Mouse (Mus musculus) embryonic fibroblast, embryonic 13.5 days (primary cell): ENCODE results near the gene 4930415O20Rik. TPM values are rescaled to one million over a fixed set of nuclear protein-coding genes. Genes with fewer than 3 reads are reported as not detected.

Experiments
- H3K27ac ChIP-seq: 2 replicates; pipeline ENCODE4 v1.5.1; 2012; ENCODE audit warnings: low read length, control low read depth, inconsistent platforms; ENCODE audit not compliant: insufficient read depth
- H3K4me1 ChIP-seq: 2 replicates; pipeline ENCODE4 v1.6.1; 2011; ENCODE audit warnings: low read length; ENCODE audit not compliant: control insufficient read depth, insufficient read depth
- H3K4me3 ChIP-seq: 2 replicates; pipeline ENCODE4 v1.5.1; 2011; ENCODE audit warnings: mild to moderate bottlenecking, control low read depth, low read length; ENCODE audit not compliant: insufficient read depth
- CTCF ChIP-seq: IDR thresholded peaks from 2 replicates; pipeline ENCODE4 v1.5.1; 2011; ENCODE audit warnings: mild to moderate bottlenecking, control low read depth, low read length, moderate library complexity, borderline replicate concordance; ENCODE audit not compliant: insufficient read depth
- POLR2A ChIP-seq: IDR thresholded peaks from 2 replicates; pipeline ENCODE4 v1.6.1; 2011; ENCODE audit warnings: low read depth, mild to moderate bottlenecking, control low read depth, low read length, moderate library complexity
- polyA plus RNA-seq: library from polyadenylated mRNA; stranded (reverse); fragments of >200 nt; gene quantifications from 2 replicates; pipeline ENCODE4 v1.2.4, GENCODE M21; 2011; ENCODE audit warnings: low read depth; ENCODE audit not compliant: missing spikeins, insufficient read length

The 4930415O20Rik gene
- polyA plus RNA-seq, 1 experiment = not detected

- no peak overlapping the region for H3K27ac ChIP-seq
- TF ChIP-seq POLR2A (no peak), CTCF (no peak)
- no peaks in the 10 kb centered on the region for H3K4me1 ChIP-seq
- peak overlapping the region; percentile 80 for H3K4me3 ChIP-seq
Measured at GRCm38 (mm10) chr15:98610131-98610633, 39.4 kb downstream of the 4930415O20Rik start.

DNA sequence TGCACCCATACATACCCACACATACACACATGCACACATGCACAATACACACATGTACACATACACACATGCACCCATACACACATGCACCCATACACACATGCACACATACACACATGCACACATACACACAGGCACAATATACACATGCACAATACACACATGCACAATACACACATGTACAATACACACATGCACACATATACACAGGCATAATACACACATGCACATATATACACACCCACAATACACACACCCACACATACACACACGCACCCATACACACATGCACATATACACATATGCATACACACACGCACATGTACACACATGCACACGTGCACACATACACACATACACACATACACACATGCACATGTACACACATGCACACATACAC is 41.4 kb downstream of the 4930415O20Rik start:
- TF ChIP-seq POLR2A (no peak), CTCF (no peak)
- Histone ChIP-seq H3K4me3 (no peak overlapping the region), H3K4me1 (no peaks in the 10 kb centered on the region), H3K27ac (no peak overlapping the region)

DNA sequence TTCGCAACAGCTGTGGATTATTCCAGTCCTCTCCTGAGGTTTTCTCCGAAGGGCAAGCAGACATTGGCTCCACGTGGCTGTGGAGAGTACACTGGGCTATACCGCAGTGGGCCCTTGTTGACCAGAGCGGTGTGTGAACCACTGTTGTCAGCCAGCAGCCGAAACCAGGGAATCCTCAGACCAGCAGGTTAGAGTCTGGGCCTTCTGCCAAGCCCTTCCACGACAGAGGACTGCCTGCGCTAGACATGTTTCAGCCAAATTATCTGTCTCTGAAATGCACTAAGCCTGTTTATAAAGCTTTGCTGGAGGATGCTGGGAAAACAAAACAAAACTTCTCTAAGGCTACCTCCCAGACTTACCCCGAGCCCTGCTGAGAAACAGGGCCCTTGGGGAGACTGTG is 43.7 kb downstream of the 4930415O20Rik start:
- no peaks in the 10 kb centered on the region for H3K4me1 ChIP-seq
- TF ChIP-seq CTCF (no peak), POLR2A (no peak)
- no peak overlapping the region for H3K4me3 ChIP-seq
- no peak overlapping the region for H3K27ac ChIP-seq

DNA sequence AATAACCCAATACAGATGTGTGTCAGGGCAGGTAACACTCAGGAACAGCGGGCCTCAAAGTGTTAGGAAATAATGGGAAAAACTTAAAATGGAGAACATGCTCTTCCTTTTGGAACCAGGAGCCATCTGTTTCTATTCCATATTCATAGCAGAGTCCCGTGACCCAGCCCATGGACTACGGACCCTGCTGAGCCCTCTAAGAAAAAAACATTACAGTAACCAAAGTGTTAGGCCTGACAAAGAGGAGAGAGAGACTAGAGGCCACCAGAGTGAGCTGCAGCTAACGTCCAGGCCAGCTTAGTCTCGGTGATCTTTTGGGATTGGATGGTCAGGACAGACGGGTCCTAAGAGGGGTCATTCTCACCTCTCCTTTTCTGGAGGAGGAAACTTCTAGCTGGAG is 44.2 kb downstream of the 4930415O20Rik start:
- TF ChIP-seq POLR2A = no peak
- TF ChIP-seq CTCF = no peak
- Histone ChIP-seq H3K4me3 (no peak overlapping the region), H3K4me1 (no peaks in the 10 kb centered on the region), H3K27ac (no peak overlapping the region)

DNA sequence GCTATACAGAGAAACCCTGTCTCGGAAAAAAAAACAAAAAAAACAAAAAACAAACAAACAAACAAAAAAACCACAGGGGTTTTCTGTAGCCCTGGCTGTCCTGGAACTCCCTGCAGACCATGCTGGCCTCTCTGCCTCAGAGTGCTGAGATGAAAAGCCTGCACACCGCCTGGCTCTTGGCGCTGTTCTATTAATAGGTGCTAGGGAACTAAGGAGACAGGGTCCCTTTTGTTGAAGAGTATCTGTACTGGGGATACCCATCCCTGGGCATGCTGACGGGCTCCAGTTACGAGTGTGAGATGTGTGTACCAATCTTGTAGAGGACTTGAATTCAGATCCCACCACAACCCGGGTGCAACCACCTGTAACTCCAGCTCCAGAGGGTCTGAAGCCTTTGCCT is 44.9 kb downstream of the 4930415O20Rik start:
- no peak overlapping the region for H3K27ac ChIP-seq
- TF ChIP-seq CTCF = no peak
- TF ChIP-seq POLR2A = no peak
- no peak overlapping the region for H3K4me3 ChIP-seq
- no peaks in the 10 kb centered on the region for H3K4me1 ChIP-seq

DNA sequence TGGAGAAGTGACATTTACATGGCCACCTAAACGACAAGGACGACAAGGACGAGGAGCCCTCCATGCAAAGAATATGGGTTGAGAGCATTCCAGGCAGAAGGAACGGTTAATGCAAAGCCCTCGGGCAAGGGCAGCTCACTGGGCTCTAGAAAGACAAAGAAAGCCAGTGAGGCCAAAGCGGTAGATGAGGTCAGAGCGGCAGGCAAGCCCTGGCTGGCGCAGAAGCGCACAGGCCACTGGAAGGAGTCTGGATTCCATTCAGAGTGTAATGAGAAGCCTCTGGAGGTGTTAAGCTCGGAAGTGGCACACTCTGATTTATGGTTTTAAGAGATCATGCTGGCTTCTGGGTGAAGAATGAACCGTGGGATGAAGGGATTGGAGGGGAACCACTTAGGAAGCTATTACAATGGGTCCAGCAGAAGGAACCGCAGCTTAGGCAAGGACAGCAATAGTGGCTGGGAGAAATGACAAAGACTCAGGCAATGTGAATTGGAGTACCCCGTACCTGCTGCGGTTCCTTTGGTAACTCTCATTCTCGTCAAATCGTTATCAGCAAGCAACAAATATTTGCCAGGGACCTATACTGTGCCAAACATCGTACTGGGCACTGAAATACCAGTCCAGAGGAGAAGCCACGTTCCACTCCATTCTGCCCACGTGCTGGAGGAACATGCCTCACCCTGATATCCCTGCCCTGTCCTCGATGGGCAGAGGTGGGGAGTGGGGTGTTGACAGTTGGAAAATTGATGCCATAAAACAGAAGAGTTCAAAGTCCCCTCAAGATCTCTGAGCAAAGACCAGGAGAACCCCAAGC is 45.8 kb downstream of the 4930415O20Rik start:
- Histone ChIP-seq H3K4me1 (no peaks in the 10 kb centered on the region), H3K4me3 (no peak overlapping the region), H3K27ac (no peak overlapping the region)
- no peak for TF ChIP-seq POLR2A
- TF ChIP-seq CTCF = no peak

DNA sequence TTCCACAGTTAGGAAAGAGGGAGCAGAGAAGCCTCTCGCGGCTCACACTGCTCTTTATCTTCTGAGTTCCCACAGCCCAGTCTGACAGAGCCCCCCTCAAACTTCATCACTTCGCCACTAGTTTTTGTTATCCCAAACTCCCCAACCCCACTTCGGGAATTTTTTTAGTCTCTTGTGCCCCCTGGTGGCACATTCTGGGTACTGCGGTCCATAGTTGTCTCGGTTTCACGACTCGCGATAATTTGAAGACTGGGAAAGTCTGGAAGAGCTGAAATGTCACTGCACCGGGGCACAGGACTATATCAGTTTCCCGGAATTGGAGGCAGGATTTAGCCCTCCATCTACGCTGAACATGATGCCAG is 46.4 kb downstream of the 4930415O20Rik start:
- TF ChIP-seq POLR2A (no peak), CTCF (0 out of 2 replicates have a peak, but pooled peaks have one; percentile 8)
- H3K27ac ChIP-seq = no peak overlapping the region
- H3K4me3 ChIP-seq = no peak overlapping the region
- H3K4me1 ChIP-seq = no peaks in the 10 kb centered on the region

GRCm38 (mm10) chr15:98622199-98622598 is 51.4 kb downstream of the 4930415O20Rik start:
- TF ChIP-seq POLR2A (no peak), CTCF (no peak)
- Histone ChIP-seq H3K4me1 (peaks cover 13% of the 10 kb centered on the region), H3K4me3 (no peak overlapping the region)

DNA sequence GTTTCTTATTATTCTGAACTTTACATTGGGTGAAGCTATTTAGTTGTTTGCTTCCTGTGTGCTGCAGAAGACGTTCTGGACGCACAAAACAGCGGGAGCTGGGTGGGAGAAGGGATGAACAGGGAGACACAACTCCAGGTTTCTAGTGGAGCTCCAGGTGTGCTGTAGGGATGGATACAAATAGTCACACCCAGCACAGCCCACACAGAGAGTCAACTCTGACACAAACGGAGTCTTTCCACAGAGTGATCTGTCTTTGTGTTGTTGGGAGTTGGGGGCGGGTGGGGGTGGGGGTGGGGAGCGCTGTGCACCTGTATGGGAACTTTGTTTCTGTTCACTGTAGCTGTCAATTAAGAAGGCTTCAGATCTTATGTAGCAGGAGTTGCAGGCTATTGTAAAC is 51.9 kb downstream of the 4930415O20Rik start:
- Histone ChIP-seq H3K4me1 (peaks cover 13% of the 10 kb centered on the region), H3K27ac (no peak overlapping the region), H3K4me3 (no peak overlapping the region)
- TF ChIP-seq POLR2A = no peak

More at GRCm38 (mm10) chr15:98622199-98622598, 51.4 kb downstream of the 4930415O20Rik start:
- H3K27ac ChIP-seq = no peak overlapping the region

DNA sequence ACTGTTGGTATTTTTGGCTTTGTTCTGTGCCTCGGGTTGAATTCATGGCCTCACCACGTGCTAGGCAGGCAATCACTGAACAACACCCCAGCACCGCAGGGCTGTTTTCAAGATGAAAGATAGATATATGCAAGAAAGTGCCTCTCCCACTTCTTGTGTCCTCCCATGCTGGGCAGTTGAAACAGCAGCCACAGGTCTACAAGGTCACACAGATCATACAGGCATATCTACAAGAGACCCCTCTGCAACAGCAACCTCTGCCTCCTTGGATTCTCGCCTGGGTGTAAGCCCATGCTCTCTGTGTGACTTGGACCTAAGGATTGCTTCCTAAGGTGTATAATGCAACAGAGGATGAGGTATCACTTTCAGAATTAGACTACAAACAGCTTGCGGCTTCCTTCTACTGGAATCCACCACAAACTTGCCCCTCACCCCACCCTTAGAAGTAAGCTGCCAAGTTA is 52.6 kb downstream of the 4930415O20Rik start:
- Histone ChIP-seq H3K4me3 (no peak overlapping the region), H3K27ac (no peak overlapping the region), H3K4me1 (peaks cover 13% of the 10 kb centered on the region)
- TF ChIP-seq CTCF (no peak), POLR2A (no peak)

DNA sequence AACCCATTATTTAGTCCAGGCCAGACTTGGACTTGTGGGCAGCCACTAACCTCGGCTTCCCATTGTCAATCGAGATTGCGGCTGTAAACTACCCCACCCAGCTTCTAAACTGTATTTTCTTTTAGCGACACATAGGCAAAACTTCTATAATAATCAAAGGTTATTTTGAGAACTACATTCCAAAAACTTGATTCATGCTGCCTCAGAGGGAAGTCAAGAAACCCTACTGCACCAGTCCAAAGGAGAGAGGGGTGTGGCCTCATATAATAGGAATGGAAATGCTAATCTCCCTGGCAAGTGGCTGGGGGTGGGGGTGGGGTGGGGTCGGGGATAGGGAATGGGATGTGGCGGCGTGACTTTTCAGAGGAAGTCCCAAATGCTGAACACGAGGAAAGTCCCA is 55.3 kb downstream of the 4930415O20Rik start:
- peaks cover 13% of the 10 kb centered on the region for H3K4me1 ChIP-seq
- TF ChIP-seq POLR2A (0 out of 2 replicates have a peak, but pooled peaks have one; percentile 16), CTCF (no peak)
- peak overlapping the region; percentile 95 for H3K27ac ChIP-seq
- no peak overlapping the region for H3K4me3 ChIP-seq
